In genomic region chr6:84893773-84894095, GRCm38 (mm10) we compare ENCODE assay signal across 26 mouse cellular contexts.
DNase-seq lines count a peak whose midpoint lies in the region; ATAC-seq and TF ChIP-seq lines count a peak whose summit lies in the region.
"Had no signal": no experiment of that assay in that cellular context is flagged by ENCODE, and none has a peak within 500 bp of the region (broad histone marks: within the 10 kb centered on the region; RNA-seq: fewer than 3 reads in every experiment).

No protein-coding gene starts in this region.

- TF ChIP-seq POLR2A in limb, embryonic 14.5 days (IDR thresholded peaks at IDR 0.05; ENCODE audit: borderline replicate concordance, extremely low read depth, insufficient read depth, insufficient read length) = no peak

- no peak overlapping the region for H3K4me3 ChIP-seq in limb, embryonic 14.5 days (replicated peaks; ENCODE audit: low read length)
- no peak overlapping the region for H3K4me3 ChIP-seq in limb, embryonic 10.5 days
- H3K4me3 ChIP-seq in forebrain, embryonic 11.5 days (ENCODE audit: low read depth, low read length) = no peak overlapping the region
- H3K4me3 ChIP-seq: erythroblast, embryonic 14.5 days; hindbrain, embryonic 15.5 days; limb, embryonic 12.5 days; liver, embryonic 12.5 days; midbrain, embryonic 10.5 days had no signal

- H3K27me3 ChIP-seq in limb, embryonic 14.5 days (ENCODE audit: control insufficient read depth, insufficient read depth, low read length) = no peaks in the 10 kb centered on the region
- no peaks in the 10 kb centered on the region for H3K27me3 ChIP-seq in limb, embryonic 10.5 days (ENCODE audit: low read depth, poor library complexity, severe bottlenecking)
- H3K27me3 ChIP-seq in forebrain, embryonic 11.5 days (ENCODE audit: control insufficient read depth, insufficient read depth, low read length) = no peaks in the 10 kb centered on the region
- H3K27me3 ChIP-seq: CH12.LX; hindbrain, embryonic 15.5 days; limb, embryonic 12.5 days; liver, embryonic 12.5 days had no signal

- no peaks in the 10 kb centered on the region for H3K36me3 ChIP-seq in limb, embryonic 14.5 days (ENCODE audit: control insufficient read depth, insufficient read depth, low read length)
- H3K36me3 ChIP-seq in limb, embryonic 10.5 days = no peaks in the 10 kb centered on the region
- no peaks in the 10 kb centered on the region for H3K36me3 ChIP-seq in forebrain, embryonic 11.5 days (ENCODE audit: control insufficient read depth, insufficient read depth, low read length)
- H3K36me3 ChIP-seq: hindbrain, embryonic 15.5 days; limb, embryonic 12.5 days; liver, embryonic 12.5 days; midbrain, embryonic 10.5 days had no signal

- H3K4me2 ChIP-seq in limb, embryonic 14.5 days (replicated peaks; ENCODE audit: low read depth, low read length, severe bottlenecking) = no peak overlapping the region
- H3K4me2 ChIP-seq in forebrain, embryonic 11.5 days (ENCODE audit: low read depth, low read length, severe bottlenecking) = no peak overlapping the region
- H3K4me2 ChIP-seq: heart, embryonic 11.5 days; hindbrain, embryonic 15.5 days; limb, embryonic 12.5 days; liver, embryonic 12.5 days had no signal

- H3K9ac ChIP-seq in limb, embryonic 14.5 days (ENCODE audit: low read depth, low read length, severe bottlenecking) = no peak overlapping the region
- H3K9ac ChIP-seq in forebrain, embryonic 11.5 days (ENCODE audit: low read length) = no peak overlapping the region
- H3K9ac ChIP-seq: hindbrain, embryonic 15.5 days; limb, embryonic 12.5 days; liver, embryonic 12.5 days had no signal

- H3K9me3 ChIP-seq in limb, embryonic 14.5 days (ENCODE audit: control insufficient read depth, low read length) = no peaks in the 10 kb centered on the region
- H3K9me3 ChIP-seq in limb, embryonic 10.5 days (replicated peaks) = no peaks in the 10 kb centered on the region
- no peaks in the 10 kb centered on the region for H3K9me3 ChIP-seq in forebrain, embryonic 11.5 days (ENCODE audit: control insufficient read depth, low read length)
- H3K9me3 ChIP-seq: hindbrain, embryonic 15.5 days; limb, embryonic 12.5 days; liver, embryonic 12.5 days; midbrain, embryonic 10.5 days had no signal

- H3K27ac ChIP-seq in limb, embryonic 14.5 days (replicated peaks; ENCODE audit: low read depth, low read length) = no peak overlapping the region
- H3K27ac ChIP-seq in limb, embryonic 10.5 days = no peak overlapping the region
- no peak overlapping the region for H3K27ac ChIP-seq in forebrain, embryonic 11.5 days (ENCODE audit: low read depth, low read length)
- H3K27ac ChIP-seq: hindbrain, embryonic 15.5 days; limb, embryonic 12.5 days; liver, embryonic 12.5 days; midbrain, embryonic 10.5 days; stomach, postnatal 0 days had no signal

- no peak for ATAC-seq in limb, embryonic 14.5 days (ENCODE audit: low FRiP score, low read depth)
- ATAC-seq in forebrain, embryonic 11.5 days (replicated peaks; ENCODE audit: low FRiP score) = no peak
- ATAC-seq: forebrain, embryonic 14.5 days; liver, embryonic 12.5 days; midbrain, embryonic 16.5 days had no signal

- peak; percentile 55 for DNase-seq in limb, embryonic 14.5 days (ENCODE audit: low spot score)
- DNase-seq in limb, embryonic 10.5 days (ENCODE audit: low spot score) = no peak
- peak; percentile 72 for DNase-seq in NIH3T3 (ENCODE audit: low read depth)
- peak; percentile 18 for DNase-seq in embryo, embryonic 11 days
- DNase-seq in yolk sac, embryonic 10.5 days (ENCODE audit: low spot score) = no peak
- DNase-seq in frontal cortex, postnatal 25 days (ENCODE audit: low spot score in 2 of 2) = no peak
- DNase-seq in forebrain, embryonic 11.5 days (ENCODE audit: low spot score) = no peak
- DNase-seq: B cell, adult 2 months; cerebellum, adult 11 months; cerebellum, adult 9-11 months; gastrocnemius, postnatal 10 days; kidney, postnatal 10 days; lung, adult 18-20 months; right cerebral cortex, adult 18-20 months; thymus, adult 2 months; thymus, postnatal 4 days had no signal

- H3K4me1 ChIP-seq in limb, embryonic 14.5 days (ENCODE audit: control insufficient read depth, insufficient read depth, low read length) = 0 out of 2 replicates have a peak, but pooled peaks cover 2% of the 10 kb centered on the region
- peaks cover 6% of the 10 kb centered on the region; the same call in 1 of the 2 replicates for H3K4me1 ChIP-seq in limb, embryonic 10.5 days
- H3K4me1 ChIP-seq in forebrain, embryonic 11.5 days (replicated peaks; ENCODE audit: control insufficient read depth, insufficient read depth, low read length) = no peaks in the 10 kb centered on the region

Comparison
In these comparisons a context has a peak if more than half of its experiments do, and no peak if none do; other contexts are left out.
1. DNase-seq: peak in limb, embryonic 14.5 days (single experiment), NIH3T3 (single experiment) and embryo, embryonic 11 days (single experiment); none in limb, embryonic 10.5 days (single experiment), yolk sac, embryonic 10.5 days (single experiment), frontal cortex, postnatal 25 days (0 of 2) and forebrain, embryonic 11.5 days (single experiment).